Mouse (Mus musculus) left cerebral cortex, postnatal 36 days (tissue): ENCODE results near the gene Rnf19b. TPM values are rescaled to one million over a fixed set of nuclear protein-coding genes. Genes with fewer than 3 reads are reported as not detected.
A peak's percentile ranks its signal among the peaks of the same experiment; 100 is the strongest.

Source experiments
- DNase-seq, 2 experiments: peaks; one replicate each; pipeline ENCODE4 v3.0.0; 2021 to 2022; ENCODE audit warnings: low spot score in 2 of 2, mixed read lengths in 1 of 2
- intact Hi-C: fragments of 180-260 bp; cut with DNase I; formaldehyde crosslinking; loops from one replicate; pipeline ENCODE4 v1.15.1; 2025
- total RNA-seq, 2 experiments: library from RNA; stranded (reverse); gene quantifications; 2 replicates each; pipeline ENCODE4 v1.2.3; 2021

Gene Rnf19b
- 10 to 100 TPM; 48.7 to 58.2 TPM for total RNA-seq

DNA sequence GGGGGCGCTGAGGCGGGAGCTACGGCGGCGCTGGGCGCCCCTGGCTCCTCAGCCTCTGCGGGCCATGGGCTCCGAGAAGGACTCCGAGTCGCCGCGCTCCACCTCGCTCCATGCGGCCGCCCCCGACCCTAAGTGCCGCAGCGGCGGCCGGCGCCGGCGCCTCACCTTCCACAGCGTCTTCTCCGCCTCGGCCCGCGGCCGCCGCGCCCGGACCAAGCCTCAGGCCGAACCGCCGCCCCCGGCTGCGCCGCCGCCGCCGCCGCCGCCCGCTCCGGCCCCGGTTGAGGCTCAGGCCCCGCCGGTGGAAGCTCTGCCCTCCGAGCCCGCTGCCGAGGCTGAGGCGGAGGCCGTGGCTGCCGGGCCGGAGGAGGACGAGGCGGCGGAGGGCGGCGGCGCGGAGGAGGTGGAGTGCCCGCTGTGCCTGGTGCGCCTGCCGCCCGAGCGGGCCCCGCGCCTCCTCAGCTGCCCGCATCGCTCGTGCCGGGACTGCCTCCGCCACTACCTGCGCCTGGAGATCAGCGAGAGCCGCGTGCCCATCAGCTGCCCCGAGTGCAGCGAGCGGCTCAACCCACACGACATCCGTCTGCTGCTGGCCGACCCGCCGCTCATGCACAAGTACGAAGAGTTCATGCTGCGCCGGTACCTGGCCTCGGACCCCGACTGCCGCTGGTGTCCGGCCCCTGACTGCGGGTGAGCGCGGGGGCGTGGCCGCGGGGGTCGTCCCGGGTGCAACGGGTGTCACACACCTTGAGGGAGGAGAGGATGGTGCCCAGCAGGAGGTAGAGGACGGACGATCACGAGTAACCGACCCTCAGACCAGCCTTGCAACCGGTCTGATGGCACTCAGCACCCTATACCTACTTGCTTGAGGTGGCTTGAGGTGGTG is at the start of gene Rnf19b:
TSS of gene Rnf19b (plus strand) at position 65 of the 886 bp plus-strand sequence.
- DNase-seq = peak in 1 of 2 experiments; percentile 58
- intact Hi-C loops = no loop called here

DNA sequence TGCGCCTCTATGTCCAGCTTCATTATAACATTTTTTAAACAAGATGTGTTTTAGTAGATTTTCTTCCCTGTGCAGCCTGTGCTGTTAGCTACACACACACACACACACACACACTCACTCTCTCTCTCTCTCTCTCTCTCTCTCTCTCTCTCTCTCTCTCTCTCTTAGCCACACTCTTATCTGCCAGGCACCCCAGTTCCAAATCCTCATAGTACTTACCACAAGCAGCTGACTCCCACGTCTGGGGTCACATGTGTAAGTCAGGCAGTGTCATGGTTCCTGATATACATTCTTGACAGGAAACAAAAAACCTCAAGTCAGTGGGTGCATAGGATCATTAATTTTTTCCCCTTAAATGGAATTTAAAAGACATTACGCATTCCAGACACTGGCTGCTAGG is 49.4 kb upstream of the Rnf19b start:
- intact Hi-C loops = no loop called here
- DNase-seq = no peak

DNA sequence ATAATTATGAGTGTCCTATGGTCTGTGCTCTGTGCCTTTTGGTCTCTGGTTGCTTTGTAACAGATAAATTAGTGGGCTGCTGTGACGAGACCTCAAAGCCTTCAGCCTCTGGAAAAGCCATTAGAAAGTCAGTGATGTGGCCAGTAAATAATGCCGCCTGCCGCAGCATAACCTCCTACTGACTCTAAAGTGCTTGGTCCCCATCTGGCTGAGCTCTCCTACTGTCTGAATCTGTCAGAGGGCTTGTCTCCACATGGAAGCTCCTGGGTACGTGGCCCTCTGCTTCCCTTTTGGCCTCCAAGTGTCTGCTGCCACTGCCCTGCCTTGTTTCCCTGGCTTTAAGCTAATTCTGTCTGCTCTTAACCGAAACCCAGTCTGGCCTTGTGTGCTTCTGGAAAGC is 48.5 kb upstream of the Rnf19b start:
- DNase-seq = no peak
- intact Hi-C loops = no loop called here

DNA sequence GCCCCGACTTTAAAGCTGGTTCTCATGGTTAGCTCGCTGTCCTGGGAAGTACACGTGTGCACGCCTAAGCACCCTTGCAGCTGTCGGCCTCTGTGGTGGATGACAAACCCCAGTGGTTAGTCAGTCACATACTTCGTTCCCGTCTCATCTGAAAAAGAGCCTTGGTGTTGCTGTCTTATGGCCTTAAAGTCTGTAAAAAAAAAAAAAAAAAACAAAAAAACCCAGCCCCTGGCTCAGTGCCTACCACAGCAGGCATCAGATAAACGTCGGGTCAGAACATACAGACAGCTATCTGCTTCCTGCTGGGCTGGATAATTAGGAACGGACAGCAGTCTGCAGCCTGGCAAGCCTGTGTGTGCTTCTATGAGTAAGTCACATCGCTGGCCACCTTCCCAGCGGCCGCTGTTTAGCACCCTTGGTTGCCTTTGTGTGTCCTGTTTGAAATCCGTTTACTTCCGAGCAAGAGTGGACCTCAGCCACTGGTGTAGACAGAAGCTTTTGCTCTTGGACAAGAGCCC is 46.4 kb upstream of the Rnf19b start:
- no peak for DNase-seq
- intact Hi-C loops = no loop called here

GRCm38 (mm10) chr4:129013151-129013864 is 44.8 kb upstream of the Rnf19b start:
- no peak for DNase-seq
- intact Hi-C loops = no loop called here

DNA sequence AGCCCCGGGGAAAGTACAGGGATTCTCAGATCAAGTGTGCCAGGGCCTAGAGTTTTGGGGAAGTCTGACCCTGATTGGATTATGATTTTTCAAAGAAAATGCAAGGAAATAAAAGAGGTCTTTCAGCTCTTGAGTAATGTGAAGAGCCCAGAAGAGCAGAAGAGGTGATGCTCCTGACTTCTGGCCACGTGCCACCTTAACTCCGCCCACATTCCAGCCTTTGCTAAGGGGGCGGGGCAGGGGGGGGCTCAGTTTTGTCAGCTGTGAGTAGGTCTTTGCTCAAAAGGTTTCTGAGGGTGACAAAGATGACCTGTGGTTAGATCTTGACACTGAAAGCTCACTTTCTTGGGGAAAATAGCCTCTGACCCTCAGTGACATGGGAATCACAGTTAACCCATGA is 41.7 kb upstream of the Rnf19b start:
- DNase-seq = no peak
- intact Hi-C loops = loop anchor here (5.0 kb wide), 1 partner anchor 44 kb away; no protein-coding TSS in a partner anchor

DNA sequence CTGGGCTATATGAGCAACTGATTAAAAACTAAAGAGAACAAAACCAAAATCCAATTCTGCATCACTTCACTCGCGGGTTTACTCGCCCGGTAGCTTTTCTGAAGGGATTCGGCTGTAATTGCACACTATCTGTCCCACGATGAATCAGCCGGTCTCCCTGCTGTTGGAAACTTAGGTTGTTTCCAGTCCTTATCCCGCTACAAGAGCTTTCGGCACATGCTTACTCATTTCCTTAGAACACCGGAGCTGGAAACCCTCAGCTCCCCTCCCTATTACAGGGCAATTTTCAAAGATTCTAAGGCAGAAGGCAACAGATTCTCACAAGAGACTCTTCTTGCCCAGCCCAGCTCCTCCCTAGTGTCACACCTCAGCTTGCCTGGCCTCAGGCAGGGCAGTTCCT is 40.9 kb upstream of the Rnf19b start:
- no peak for DNase-seq

GRCm38 (mm10) chr4:129018788-129019435 is 39.2 kb upstream of the Rnf19b start:
- intact Hi-C loops = loop anchor here (5.0 kb wide), 1 partner anchor 47 kb away; no protein-coding TSS in a partner anchor

More for the DNA sequence above, 40.9 kb upstream of the Rnf19b start:
- intact Hi-C loops = loop anchor here (5.0 kb wide), 1 partner anchor 45 kb away; no protein-coding TSS in a partner anchor

GRCm38 (mm10) chr4:129019788-129020187 is 38.3 kb upstream of the Rnf19b start:
- peak; percentile 21 to 53 for DNase-seq
- intact Hi-C loops = loop anchor here (1.0 to 5.0 kb wide), 2 partner anchors 28 to 47 kb away; no protein-coding TSS in a partner anchor

More at GRCm38 (mm10) chr4:129018788-129019435, 39.2 kb upstream of the Rnf19b start:
- no peak for DNase-seq

DNA sequence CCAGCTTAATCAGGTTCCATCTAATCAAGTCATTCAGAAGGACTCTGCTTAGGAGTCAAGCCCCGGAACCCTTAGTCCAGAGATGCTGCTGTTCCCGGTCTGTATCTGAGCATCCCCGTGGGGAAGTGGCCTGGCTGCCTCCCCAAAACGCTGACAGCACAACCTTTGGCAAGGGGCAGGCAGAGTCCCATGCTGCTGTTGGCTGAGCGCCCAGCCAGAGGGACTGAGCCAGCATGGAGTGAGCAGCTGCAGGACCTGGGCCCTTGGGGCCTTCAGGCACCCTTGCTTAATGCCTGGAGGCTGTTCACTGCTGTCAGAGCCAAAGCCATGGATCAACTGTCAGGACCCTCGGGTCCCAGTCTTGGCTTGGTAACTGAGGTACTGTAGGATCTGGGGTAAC is 37.6 kb upstream of the Rnf19b start:
- peak; percentile 59 to 71 for DNase-seq
- intact Hi-C loops = loop anchor here (1.0 kb wide), 1 partner anchor 27 kb away; no protein-coding TSS in a partner anchor

DNA sequence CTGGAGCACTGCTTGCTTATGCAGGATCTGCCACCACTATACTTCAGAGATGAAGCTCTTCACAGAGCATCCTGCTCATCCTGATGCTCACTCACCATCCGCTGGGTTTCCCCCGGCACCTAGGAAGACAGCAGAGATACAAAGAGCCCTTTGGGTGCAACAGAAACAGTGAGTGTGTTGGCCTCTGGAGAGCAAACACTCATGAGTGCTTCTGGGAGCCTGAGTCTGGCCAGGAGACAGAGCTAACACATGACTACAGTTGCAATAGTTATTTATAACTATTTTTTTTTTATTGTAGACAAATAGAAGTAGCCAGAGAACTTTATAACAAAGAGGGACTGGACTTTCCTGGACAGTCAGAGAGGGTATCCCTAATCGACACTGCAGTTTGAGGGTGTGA is 36.6 kb upstream of the Rnf19b start:
- intact Hi-C loops = no loop called here
- no peak for DNase-seq

GRCm38 (mm10) chr4:129021886-129022285 is 36.2 kb upstream of the Rnf19b start:
- intact Hi-C loops = no loop called here
- no peak for DNase-seq

DNA sequence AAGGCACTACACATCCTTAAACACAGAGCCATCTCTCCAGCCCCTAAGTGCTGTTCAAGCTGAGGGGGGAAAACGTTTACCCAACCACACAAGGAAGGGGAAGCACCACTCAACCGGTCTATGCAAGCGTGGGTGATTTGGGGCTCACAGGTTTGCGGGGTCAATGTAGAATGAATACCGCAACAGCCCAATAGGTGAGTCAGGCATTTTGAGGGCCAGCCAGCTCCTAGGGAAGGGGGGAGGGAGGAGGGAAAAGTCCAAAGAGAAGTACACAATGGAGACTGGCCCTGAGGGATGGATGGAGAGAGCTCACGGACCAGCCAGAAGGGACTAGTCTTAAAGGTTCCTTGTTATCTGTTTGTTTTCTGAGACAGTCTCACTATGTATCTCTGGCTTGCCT is 34.2 kb upstream of the Rnf19b start:
- DNase-seq = no peak
- intact Hi-C loops = no loop called here

DNA sequence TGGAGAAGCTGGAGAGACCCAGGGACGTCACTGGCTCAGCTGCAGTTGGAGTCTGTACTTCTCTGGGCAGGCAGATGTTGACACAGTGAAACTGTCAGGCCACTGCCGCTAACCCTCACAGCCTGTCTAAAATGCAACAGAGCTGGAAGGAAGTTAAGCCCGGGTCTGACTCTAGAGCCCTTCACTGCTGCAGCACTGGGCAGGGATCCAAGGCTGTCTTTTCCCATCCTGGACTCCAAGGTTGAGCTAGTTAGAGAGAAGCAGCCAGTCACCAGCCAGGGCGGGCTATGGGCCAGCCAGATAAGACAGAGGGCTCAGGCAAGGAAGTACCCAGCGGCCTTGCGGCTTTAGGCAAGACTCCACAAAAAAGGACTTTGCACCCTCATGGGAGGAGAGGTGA is 33.3 kb upstream of the Rnf19b start:
- intact Hi-C loops = no loop called here
- no peak for DNase-seq

DNA sequence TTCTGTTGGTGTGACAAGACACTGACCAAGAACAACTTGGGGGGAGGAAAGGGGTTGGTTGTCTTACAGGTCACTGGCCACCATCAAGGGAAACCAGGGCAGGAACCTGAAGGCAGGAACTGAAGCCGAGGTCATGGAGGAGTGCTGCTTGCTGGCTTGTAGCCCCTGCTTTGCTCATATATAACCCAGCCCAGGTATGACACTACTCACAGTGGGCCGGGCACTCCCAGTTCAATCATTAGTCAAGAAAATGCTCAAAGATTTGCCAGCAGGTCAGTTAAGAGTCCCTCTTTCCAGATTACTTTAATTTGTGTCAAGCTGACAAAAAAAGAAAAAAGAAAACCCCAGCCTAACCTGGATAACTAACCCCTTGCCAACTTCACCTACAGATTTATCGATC is 32.4 kb upstream of the Rnf19b start:
- intact Hi-C loops = no loop called here
- DNase-seq = no peak

DNA sequence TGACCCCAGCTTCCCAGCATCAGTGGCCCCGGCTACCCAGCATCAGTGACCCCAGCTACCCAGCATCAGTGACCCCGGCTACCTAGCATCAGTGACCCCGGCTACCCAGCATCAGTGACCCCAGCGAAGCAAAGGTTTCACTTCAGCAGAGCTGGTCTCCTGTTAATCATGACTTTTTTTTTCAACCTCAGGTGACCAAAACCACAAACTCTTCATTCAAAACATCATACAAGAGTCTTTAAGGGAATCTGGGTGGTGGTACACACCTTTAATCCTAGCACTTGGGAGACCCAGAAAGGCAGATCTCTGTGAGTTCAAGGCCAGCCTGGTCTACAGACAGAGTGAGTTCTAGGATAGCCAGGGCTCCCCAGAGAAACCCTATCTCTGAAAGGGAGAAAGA is 27.3 kb upstream of the Rnf19b start:
- intact Hi-C loops = no loop called here
- DNase-seq = no peak

GRCm38 (mm10) chr4:129031408-129031965 is 26.6 kb upstream of the Rnf19b start:
- intact Hi-C loops = no loop called here
- DNase-seq = no peak

DNA sequence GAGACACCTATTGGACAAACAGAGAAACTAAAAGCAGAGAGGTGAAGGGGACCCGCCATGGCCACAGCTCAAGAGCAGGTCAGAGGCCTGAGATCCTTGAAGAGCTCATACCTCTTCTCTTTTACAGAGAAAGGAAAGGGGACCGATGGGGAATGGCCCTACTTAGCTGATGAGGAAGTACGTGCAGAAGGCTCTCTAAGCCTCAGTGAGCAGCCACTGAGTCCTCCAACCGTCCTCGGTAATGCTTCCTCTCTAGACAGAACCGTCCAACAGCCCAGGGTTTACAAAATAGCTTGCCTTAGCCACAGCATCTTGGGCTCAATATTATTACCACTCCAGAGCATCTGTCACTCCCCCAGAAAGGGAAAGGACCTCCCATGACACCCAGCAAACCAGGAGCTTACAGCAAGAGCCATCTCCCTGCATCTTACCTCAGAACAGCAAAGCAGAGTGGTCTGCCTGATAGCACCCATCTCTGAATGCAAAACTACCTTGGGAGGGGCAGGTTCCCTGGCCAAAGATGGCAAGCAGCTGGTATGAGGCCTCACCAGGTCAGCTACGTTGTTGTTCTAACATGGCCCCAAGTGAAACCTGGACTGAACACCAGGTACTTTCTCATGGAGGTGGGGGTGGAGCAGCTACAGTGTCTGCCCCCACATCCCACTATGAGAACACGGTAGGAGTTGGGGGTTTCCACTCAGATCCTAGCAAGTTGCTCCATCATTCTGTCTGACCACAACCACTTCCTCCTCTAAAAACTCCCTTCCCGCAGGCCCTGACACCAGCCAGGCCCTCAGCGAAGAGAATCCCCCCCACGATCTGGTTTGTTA is 25.7 kb upstream of the Rnf19b start:
- intact Hi-C loops = no loop called here
- DNase-seq = no peak
